Mouse (Mus musculus) lung, adult 2 months (tissue): ENCODE measurements at regions not wholly inside any gene's neighbourhood (a gene's known extent, or its start where the extent isn't known, plus 50 kb on each side); places are given as distances from the start of the nearest gene placed in this dataset.

ENCODE experiments used
- CTCF ChIP-seq: fragments of 200-500 bp; IDR thresholded peaks from 2 replicates; pipeline ENCODE4 v1.5.1; 2011; ENCODE audit warnings: mild to moderate bottlenecking, low read length, control low read depth; ENCODE audit not compliant: insufficient read depth
- POLR2A ChIP-seq: fragments of 200-500 bp; IDR thresholded peaks from 2 replicates; pipeline ENCODE4 v1.6.1; 2011; ENCODE audit warnings: low read depth, mild to moderate bottlenecking, control low read depth, low read length, borderline replicate concordance; ENCODE audit errors: extremely low read depth

DNA sequence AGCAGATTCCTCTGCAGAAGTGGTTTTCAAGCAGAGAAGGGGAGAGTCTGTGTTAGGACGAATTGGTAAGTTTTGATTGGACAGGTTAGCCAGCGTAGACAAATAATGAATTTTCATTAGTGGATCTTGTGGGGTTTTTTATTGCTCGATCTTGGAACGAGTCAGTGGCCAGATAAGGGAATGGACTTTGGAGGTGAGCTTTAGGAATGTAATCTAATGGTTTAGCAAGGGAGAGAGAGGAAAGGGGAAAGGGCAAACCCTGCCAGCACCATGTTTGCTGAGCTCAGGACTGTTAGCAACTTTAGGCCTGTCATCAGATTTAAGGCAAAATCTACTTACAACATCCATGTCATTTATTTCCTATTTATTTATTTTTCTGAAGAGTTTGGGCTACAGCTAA, 464.1 kb downstream of the Zfp619 start:
- TF ChIP-seq CTCF (no peak), POLR2A (no peak)
